Mouse (Mus musculus) inflammation-experienced regulatory T-cells, adult 6 months (primary cell): ENCODE measurements around the gene Bcar3. TPM values are rescaled to one million over a fixed set of nuclear protein-coding genes. Genes with fewer than 3 reads are reported as not detected.

Source experiments
- ATAC-seq: one replicate; pipeline ENCODE4 v1.8.0; 2017
- polyA plus RNA-seq, 3 experiments: library from polyadenylated mRNA; unstranded; fragments of 100-300 nt; shearing (Covaris generic); gene quantifications; one replicate each; pipeline ENCODE4 v1.2.1; 2017

Bcar3 gene
- polyA plus RNA-seq, 3 experiments from 2014 or later = 0.58 TPM; not detected in 2

GRCm38 (mm10) chr3:122420410-122420774, 126.5 kb downstream of the Bcar3 start:
- no peak for ATAC-seq

- no peak for ATAC-seq
Measured at GRCm38 (mm10) chr3:122421042-122421702, 127.2 kb downstream of the Bcar3 start.

GRCm38 (mm10) chr3:122421802-122422201, 127.9 kb downstream of the Bcar3 start:
- no peak for ATAC-seq

- no peak for ATAC-seq
Measured at GRCm38 (mm10) chr3:122422276-122422675, 128.3 kb downstream of the Bcar3 start.

GRCm38 (mm10) chr3:122423643-122424042, 129.7 kb downstream of the Bcar3 start:
- ATAC-seq = no peak

- no peak for ATAC-seq
Measured at GRCm38 (mm10) chr3:122428325-122428821, 134.4 kb downstream of the Bcar3 start.

GRCm38 (mm10) chr3:122430780-122431497, 137.0 kb downstream of the Bcar3 start:
- no peak for ATAC-seq

GRCm38 (mm10) chr3:122432811-122433406, 139.0 kb downstream of the Bcar3 start:
- no peak for ATAC-seq

- ATAC-seq = no peak
Measured at GRCm38 (mm10) chr3:122433975-122434626, 140.2 kb downstream of the Bcar3 start.

- no peak for ATAC-seq
Measured at GRCm38 (mm10) chr3:122434983-122435935, 141.3 kb downstream of the Bcar3 start.

GRCm38 (mm10) chr3:122438143-122438825, 144.3 kb downstream of the Bcar3 start:
- no peak for ATAC-seq

GRCm38 (mm10) chr3:122445696-122446095, 151.8 kb downstream of the Bcar3 start:
- no peak for ATAC-seq

GRCm38 (mm10) chr3:122446678-122447077, 152.7 kb downstream of the Bcar3 start:
- no peak for ATAC-seq

GRCm38 (mm10) chr3:122448196-122448595, 154.3 kb downstream of the Bcar3 start:
- ATAC-seq = no peak

- ATAC-seq = no peak
Measured at GRCm38 (mm10) chr3:122450041-122450440, 156.1 kb downstream of the Bcar3 start.

GRCm38 (mm10) chr3:122453875-122454274, 159.9 kb downstream of the Bcar3 start:
- ATAC-seq = no peak

GRCm38 (mm10) chr3:122456156-122456555, 162.2 kb downstream of the Bcar3 start:
- no peak for ATAC-seq

- no peak for ATAC-seq
Measured at GRCm38 (mm10) chr3:122456807-122457206, 162.9 kb downstream of the Bcar3 start.

GRCm38 (mm10) chr3:122457723-122458122, 163.8 kb downstream of the Bcar3 start:
- no peak for ATAC-seq

- no peak for ATAC-seq
Measured at GRCm38 (mm10) chr3:122458743-122459142, 164.8 kb downstream of the Bcar3 start.

- no peak for ATAC-seq
Measured at GRCm38 (mm10) chr3:122460848-122461511, 167.0 kb downstream of the Bcar3 start.
